Mouse (Mus musculus): ENCODE results near the gene Fam50b.

Fam50b gene

GRCm38 (mm10) chr13:34734686-34735085, at the start of gene Fam50b:
TSS of gene Fam50b (plus strand) at chr13:34734850.
- DNase-seq, result no peak

DNA sequence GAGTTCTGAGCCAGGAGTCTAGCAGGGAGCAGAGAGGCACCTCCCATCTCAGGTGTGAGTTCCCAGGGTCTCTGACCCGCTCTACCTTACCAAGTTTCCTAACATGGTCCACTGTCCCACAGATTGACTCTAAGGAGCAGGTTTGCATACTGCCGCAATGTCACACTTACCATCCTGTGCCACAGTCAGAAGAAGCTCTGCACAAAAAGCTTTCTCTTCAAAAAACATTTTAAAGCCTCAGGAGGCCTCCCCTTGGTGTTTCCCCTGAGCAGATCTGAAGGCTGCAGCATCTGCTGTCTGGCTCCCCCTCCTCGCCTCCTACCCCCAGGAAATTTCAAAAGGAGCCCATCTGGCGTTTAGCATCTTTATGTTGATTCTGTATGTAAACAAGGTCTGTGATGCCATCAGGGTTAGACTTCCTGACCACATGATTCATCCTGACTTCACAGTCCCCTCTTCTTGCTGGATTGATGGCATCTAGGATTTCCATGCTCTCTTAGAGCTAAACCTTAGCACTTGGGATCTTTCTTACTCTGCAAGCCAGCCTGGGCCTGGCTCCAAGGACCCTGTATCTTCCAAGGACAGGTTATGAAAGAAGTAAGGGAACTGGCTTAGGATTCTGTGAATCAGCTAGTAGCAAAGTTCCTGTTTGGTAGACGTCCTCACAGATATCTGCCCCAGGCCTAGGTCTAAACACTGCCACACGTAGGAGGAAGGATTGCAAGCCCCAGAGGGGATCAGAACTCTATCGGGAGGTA, 49.5 kb upstream of the Fam50b start:
- no peak for DNase-seq

GRCm38 (mm10) chr13:34691049-34691448, 43.6 kb upstream of the Fam50b start:
- DNase-seq, result no peak

DNA sequence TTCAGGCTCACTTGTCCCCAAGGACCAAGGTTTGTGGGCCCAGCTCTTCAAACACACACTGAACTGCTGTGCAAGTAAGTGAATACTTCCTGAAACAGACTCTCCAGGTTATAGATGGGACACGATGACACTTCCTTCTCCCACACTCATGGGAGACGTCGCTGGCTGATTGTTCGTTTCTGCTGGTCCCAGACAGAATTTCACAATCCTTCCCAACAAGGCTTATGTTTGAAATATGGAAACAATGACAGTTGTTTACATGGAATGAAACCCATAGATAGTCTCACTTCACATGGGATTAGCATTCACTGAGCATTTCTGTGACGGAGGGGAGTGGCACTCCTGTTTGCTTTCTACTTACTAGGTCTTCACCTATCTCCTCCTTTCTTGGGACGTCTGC, 41.5 kb upstream of the Fam50b start:
- no peak for DNase-seq

DNA sequence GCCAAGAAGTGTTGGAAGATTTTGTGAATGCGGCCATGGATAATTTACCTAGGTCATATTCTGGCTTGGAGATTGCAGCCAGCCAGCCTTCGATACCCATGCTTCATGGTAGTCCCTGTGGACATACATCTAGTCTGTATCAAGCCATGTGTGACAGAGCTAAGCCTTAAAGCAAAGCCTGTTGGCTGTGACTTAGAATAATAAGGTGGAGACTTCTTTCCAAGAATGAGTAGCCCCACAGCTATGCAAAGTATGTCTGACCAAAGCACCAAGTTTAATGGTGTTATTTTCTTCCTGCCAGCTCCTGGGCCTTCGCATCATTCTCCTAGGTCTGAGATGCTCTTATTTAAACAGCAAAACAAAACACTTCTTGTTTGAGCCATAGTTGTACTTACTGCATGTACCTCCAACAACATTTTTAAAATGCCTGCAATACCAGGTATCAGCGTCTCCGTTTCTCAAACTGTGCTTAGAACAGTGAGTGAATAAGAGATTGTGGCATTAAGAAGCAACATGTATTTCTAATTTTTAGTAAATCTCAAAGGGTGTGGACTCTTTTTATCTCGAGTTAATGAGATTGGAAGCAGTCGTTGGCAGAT, 37.8 kb upstream of the Fam50b start:
- no peak for DNase-seq

DNA sequence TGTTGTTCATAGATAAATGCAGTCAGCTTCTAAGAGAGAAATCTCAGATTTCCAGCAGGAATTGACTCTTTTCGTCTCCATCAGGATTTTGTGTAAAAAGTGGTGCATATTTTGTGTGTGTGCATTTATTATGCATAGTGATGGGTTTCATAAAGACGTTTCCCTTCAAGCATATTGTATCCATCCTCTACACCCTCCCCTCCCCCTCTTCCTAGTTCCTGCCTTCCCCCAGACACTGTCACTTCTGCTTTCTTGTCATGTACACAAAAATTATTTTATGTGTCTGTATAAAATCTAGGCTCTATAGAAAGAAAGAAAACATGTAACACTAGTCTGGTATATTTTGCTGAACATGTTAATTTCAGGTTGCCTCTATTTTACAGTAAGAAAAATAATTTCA, 34.6 kb upstream of the Fam50b start:
- DNase-seq, result no peak

DNA sequence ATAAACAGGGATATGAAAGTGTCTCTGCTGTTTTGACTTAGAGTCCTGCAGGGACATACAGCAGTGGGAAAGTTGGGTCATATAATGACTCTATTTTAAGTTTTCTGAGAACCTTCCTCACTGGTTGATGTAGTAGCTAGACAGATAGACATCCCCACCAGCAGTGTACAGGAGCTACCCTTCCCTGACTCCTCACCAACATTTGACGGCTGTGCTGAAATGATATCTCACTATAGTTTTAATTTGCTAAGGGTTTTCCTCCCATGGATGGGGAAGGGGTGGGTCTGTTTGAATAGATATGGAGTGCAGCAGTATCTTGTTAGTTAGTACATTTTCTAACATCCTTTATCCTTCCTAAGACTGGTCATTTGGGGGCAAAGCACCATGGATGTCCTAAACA, 34.0 kb upstream of the Fam50b start:
- DNase-seq, result no peak

DNA sequence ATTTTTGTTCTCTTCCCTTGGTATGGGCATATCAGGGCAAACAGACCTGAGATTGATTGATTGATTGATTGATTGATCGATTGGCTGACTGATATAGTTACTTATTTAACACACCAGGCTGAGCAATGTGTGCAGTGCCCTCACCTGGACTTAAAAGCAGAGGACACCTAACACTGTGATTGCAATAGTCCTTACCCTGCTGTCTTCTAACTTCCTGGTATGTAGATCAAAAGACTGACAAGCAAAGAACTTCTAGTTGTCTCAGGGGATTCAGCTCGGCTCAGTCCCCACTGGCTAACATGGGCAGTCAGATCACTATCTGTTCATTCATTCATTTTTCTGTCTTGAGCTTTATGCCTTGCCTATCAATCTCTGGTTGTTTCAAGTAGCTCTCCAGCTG, 31.3 kb upstream of the Fam50b start:
- no peak for DNase-seq

DNA sequence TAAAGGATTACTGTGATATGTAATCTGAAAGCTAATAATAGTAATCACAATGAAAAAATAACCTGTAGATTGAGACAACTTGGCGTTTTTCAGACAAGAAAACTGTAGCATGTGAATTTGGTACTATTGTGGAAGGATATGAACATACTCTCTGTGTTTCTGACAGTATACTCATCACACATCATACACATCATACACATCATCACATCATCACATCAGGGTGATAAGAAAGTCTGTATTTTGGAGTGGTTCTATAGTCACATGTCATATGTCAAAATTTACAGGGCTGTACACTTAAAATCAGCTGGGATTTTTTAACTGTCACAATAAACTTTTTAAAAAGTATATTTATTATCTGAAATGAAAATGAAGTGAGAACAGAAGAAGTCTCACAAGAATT, 30.9 kb upstream of the Fam50b start:
- no peak for DNase-seq

DNA sequence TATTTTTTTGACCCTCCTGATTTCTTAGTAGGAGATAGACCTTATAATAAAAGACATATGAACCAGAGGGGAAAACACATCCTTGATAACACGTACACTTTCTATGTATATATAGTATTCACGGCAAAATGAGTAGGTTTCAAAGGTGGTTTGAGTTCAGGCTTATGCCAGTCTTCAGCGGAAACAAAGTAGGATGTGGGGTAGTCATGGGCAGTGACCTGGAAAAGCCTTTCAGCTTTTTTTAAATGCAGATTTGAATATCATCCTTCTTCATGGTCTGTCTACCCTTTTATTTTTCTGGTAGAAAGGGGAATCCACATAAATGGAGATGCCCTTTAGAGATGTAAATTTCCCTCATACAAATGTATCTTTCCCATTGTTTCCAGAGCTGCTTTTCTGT, 29.8 kb upstream of the Fam50b start:
- no peak for DNase-seq

- DNase-seq, result no peak
Observed at GRCm38 (mm10) chr13:34708955-34709354, 25.7 kb upstream of the Fam50b start.

- DNase-seq, result no peak
Observed at GRCm38 (mm10) chr13:34709566-34709965, 25.1 kb upstream of the Fam50b start.

GRCm38 (mm10) chr13:34711410-34711809, 23.2 kb upstream of the Fam50b start:
- no peak for DNase-seq

- DNase-seq, result no peak
Observed at GRCm38 (mm10) chr13:34712881-34713280, 21.8 kb upstream of the Fam50b start.

- DNase-seq, result no peak
Observed at GRCm38 (mm10) chr13:34715437-34715838, 19.2 kb upstream of the Fam50b start.

- DNase-seq, result no peak
Observed at GRCm38 (mm10) chr13:34724831-34725592, 9.6 kb upstream of the Fam50b start.

GRCm38 (mm10) chr13:34725800-34726476, 8.7 kb upstream of the Fam50b start:
- DNase-seq, result no peak

- no peak for DNase-seq
Observed at GRCm38 (mm10) chr13:34726477-34726805, 8.2 kb upstream of the Fam50b start.

DNA sequence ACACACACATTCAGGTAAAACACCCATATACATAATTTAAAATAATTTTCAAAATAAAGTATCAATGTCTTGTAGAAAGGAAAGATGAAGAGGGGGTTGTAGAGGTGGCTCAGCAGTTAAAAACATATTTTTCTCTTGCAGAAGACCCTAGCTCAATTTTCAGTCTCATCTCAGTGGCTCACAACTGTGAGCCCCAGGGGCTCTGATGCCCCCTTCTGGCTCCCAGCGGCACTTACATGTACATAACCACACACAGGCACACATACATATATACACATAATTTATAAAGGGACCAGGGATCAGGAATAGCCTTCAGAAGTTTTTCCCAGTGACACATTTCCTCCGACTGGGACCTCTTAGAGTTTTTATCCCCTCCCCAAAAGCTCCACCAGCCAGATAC, 7.6 kb upstream of the Fam50b start:
- no peak for DNase-seq

GRCm38 (mm10) chr13:34731551-34731950, 3.1 kb upstream of the Fam50b start:
- no peak for DNase-seq

- no peak for DNase-seq
Observed at GRCm38 (mm10) chr13:34733780-34734179, 870 bp upstream of the Fam50b start.

GRCm38 (mm10) chr13:34737968-34738698, 3.5 kb downstream of the Fam50b start:
- DNase-seq, result no peak

DNA sequence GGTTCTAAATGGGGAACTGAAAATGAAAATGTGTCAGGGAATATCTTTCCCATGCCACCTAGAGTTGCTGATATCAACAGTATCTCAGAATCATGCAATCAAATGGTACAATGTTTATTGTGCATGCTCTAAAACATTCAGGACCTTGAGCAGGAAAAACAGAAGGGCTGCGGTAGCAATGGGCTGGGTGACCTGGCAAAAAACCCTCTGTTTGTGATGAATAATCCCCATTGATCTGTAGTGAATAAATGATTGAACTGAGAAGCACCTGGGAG, 4.0 kb downstream of the Fam50b start:
- DNase-seq, result no peak
